In the genomic region with DNA sequence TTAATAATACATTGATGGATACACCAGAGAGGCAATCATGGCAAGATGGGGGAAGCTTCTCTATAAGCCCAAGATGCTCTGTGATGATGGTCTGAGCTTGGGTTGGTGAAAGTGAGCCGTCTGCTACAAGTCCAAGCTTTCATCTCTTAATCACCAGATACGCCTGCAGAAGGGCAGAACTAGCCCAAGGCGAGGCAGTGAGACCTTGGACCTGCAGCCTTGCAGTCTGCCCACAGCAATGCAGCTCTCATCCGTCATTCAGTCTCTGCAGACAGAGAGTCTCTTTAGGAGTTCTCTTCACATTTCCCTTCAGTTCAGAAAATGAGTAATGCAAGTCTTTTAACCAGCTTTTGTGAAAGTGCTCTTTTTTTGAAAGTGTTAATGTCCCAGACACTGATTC, we compare ENCODE assay signal across 27 mouse cellular contexts. TPM values are rescaled to one million over a fixed set of nuclear protein-coding genes. Genes with fewer than 3 reads are reported as not detected.
DNase-seq lines count a peak whose midpoint lies in the region; ATAC-seq and TF ChIP-seq lines count a peak whose summit lies in the region.
"Had no signal": no experiment of that assay in that cellular context is flagged by ENCODE, and none has a peak within 500 bp of the region (broad histone marks: within the 10 kb centered on the region; RNA-seq: fewer than 3 reads in every experiment).

No protein-coding gene starts in this region.

- ATAC-seq in granulocyte monocyte progenitor cell, adult 5-6 weeks (replicated peaks; ENCODE audit: poor library complexity, severe bottlenecking), result 0 out of 2 replicates have a peak, but pooled peaks have one; percentile 2
- ATAC-seq in inflammation-experienced regulatory T-cells, adult 6 months, result no peak
- ATAC-seq: activated CD4-positive, CD25-positive, alpha-beta regulatory T cell, adult 4 months; CD4-positive, CD25-positive, alpha-beta regulatory T cell, adult 4 months; forebrain, embryonic 13.5 days; midbrain, embryonic 16.5 days had no signal

- peak overlapping the region; percentile 19; the same call in 1 of the 2 replicates for H3K4me3 ChIP-seq in gastrocnemius, adult 2 months
- H3K4me3 ChIP-seq: forebrain, embryonic 13.5 days; heart, embryonic 13.5 days; kidney, embryonic 15.5 days; layer of hippocampus, adult 2 months; liver, embryonic 13.5 days; neural tube, embryonic 12.5 days had no signal

- H3K27ac ChIP-seq in gastrocnemius, adult 2 months, result peak overlapping the region; percentile 53
- H3K27ac ChIP-seq: forebrain, embryonic 13.5 days; heart, embryonic 13.5 days; hindbrain, embryonic 14.5 days; kidney, embryonic 15.5 days; liver, embryonic 13.5 days; neural tube, embryonic 12.5 days had no signal

- TF ChIP-seq CTCF in gastrocnemius, adult 2 months (IDR thresholded peaks at IDR 0.05), result no peak

- intact Hi-C loops in gastrocnemius, adult 2 months (cut with DNase I), result no loop called here
- intact Hi-C loops in gastrocnemius, postnatal 14 days (cut with DNase I; ENCODE audit: low total_unique reads), result no loop called here

- DNase-seq in gastrocnemius, adult 2 months, result no peak
- no peak for DNase-seq in gastrocnemius, postnatal 14 days
- peak; percentile 42 to 57 for DNase-seq in adrenal gland, postnatal 36 days
- DNase-seq in retina, embryonic 14.5 days (ENCODE audit: low spot score), result no peak
- no peak for DNase-seq in right cerebral cortex, postnatal 14 days
- DNase-seq: cerebellum, adult 2 months; cerebellum, postnatal 25 days; gastrocnemius, postnatal 25 days; heart, postnatal 10 days; kidney, adult 18-20 months; kidney, postnatal 25 days; left cerebral cortex, postnatal 4 days; liver, embryonic 13.5 days; lung, adult 2 months; lung, postnatal 10 days; thymus, postnatal 4 days had no signal

RNA-seq across cellular contexts. Expression of a gene that starts 20.4 kb away (rescaled TPM):
- total RNA-seq in gastrocnemius, adult 2 months (2021), result 1 to 10 TPM; 8.0 TPM
- total RNA-seq in gastrocnemius, postnatal 14 days (2021), result 1 to 10 TPM; 7.4 to 7.8 TPM
- total RNA-seq in adrenal gland, postnatal 36 days (2021), result 10 to 100 TPM; 33.4 to 41.0 TPM
- 18.9 and 21.0 TPM in 2 replicates for total RNA-seq in granulocyte monocyte progenitor cell, adult 5-6 weeks (2014; fragmentation: Nextera tagmentation)
- 23.7 and 25.3 TPM in 2 replicates for total RNA-seq in granulocyte monocyte progenitor cell, adult 5-6 weeks (2017)
- polyA plus RNA-seq in inflammation-experienced regulatory T-cells, adult 6 months (2017; shearing (Covaris generic)), result 1 to 10 TPM; 5.0 to 6.7 (median 5.2) TPM

Comparison
In these comparisons a context has a peak if more than half of its experiments do, and no peak if none do; other contexts are left out.
1. DNase-seq: peak in adrenal gland, postnatal 36 days (2 of 2); none in gastrocnemius, adult 2 months (single experiment), gastrocnemius, postnatal 14 days (single experiment), retina, embryonic 14.5 days (single experiment) and right cerebral cortex, postnatal 14 days (single experiment).